Mouse (Mus musculus): Measurements from ENCODE around the gene Antxrl. TPM values are rescaled to one million over a fixed set of nuclear protein-coding genes. Genes with fewer than 3 reads are reported as not detected.

Gene Antxrl
- polyA plus RNA-seq, 1 experiment from 2014 or later: not detected

Other genes with a start within 250 kb of the Antxrl start
- gene Gdf10, start 129.1 kb upstream of the Antxrl start, polyA plus RNA-seq (2016; fragmentation: Nextera tagmentation; extraction: Ambion mirVana): 11.9 and 14.2 TPM in 2 replicates
- not detected in 2 replicates for gene Gdf2, start 111.7 kb upstream of the Antxrl start, polyA plus RNA-seq (2016; fragmentation: Nextera tagmentation; extraction: Ambion mirVana)
- not detected in 2 replicates for gene Rbp3, start 98.7 kb upstream of the Antxrl start, polyA plus RNA-seq (2016; fragmentation: Nextera tagmentation; extraction: Ambion mirVana)
- gene Zfp488, start 73.9 kb upstream of the Antxrl start, polyA plus RNA-seq (2016; fragmentation: Nextera tagmentation; extraction: Ambion mirVana): 0.10 and 0.18 TPM in 2 replicates
- not detected in 2 replicates for gene Gm30083, start 37.5 kb upstream of the Antxrl start, polyA plus RNA-seq (2016; fragmentation: Nextera tagmentation; extraction: Ambion mirVana)
- gene Gm5460, start 35.9 kb upstream of the Antxrl start, polyA plus RNA-seq (2016; fragmentation: Nextera tagmentation; extraction: Ambion mirVana): not detected in 2 replicates
- gene Anxa8, start 33.3 kb downstream of the Antxrl start, polyA plus RNA-seq (2016; fragmentation: Nextera tagmentation; extraction: Ambion mirVana): 6.0 and 6.1 TPM in 2 replicates
- gene A630023A22Rik, start 50.0 kb downstream of the Antxrl start, polyA plus RNA-seq (2016; fragmentation: Nextera tagmentation; extraction: Ambion mirVana): not detected in 2 replicates
- not detected in 2 replicates for gene Npy4r, start 99.8 kb downstream of the Antxrl start, polyA plus RNA-seq (2016; fragmentation: Nextera tagmentation; extraction: Ambion mirVana)
- 1.7 and 2.4 TPM in 2 replicates for gene Gprin2, start 148.9 kb downstream of the Antxrl start, polyA plus RNA-seq (2016; fragmentation: Nextera tagmentation; extraction: Ambion mirVana)
- 0.12 and 0.16 TPM in 2 replicates for gene Syt15, start 166.9 kb downstream of the Antxrl start, polyA plus RNA-seq (2016; fragmentation: Nextera tagmentation; extraction: Ambion mirVana)

All from limb, embryonic 12.5 days (tissue).